Mouse (Mus musculus): ENCODE results near the gene Hba-a1. TPM values are rescaled to one million over a fixed set of nuclear protein-coding genes. Genes with fewer than 3 reads are reported as not detected.

Gene Hba-a1
- polyA plus RNA-seq, 1 experiment from 2014 or later, result 72,929 TPM

GRCm38 (mm10) chr11:32241391-32241790 is 41.9 kb upstream of the Hba-a1 start:
- no peak overlapping the region for H3K4me3 ChIP-seq (ENCODE audit: low read depth, low read length)
- no peak overlapping the region for H3K4me2 ChIP-seq (ENCODE audit: low read depth, low read length)
- no peaks in the 10 kb centered on the region for H3K27me3 ChIP-seq (ENCODE audit: control insufficient read depth, insufficient read depth, low read depth, low read length)
- peaks cover 88% of the 10 kb centered on the region for H3K4me1 ChIP-seq (ENCODE audit: control insufficient read depth, low read depth, low read length)
- H3K36me3 ChIP-seq (ENCODE audit: control insufficient read depth, insufficient read depth), result peaks cover 33% of the 10 kb centered on the region
- H3K9me3 ChIP-seq (replicated peaks; ENCODE audit: control insufficient read depth, low read length), result no peaks in the 10 kb centered on the region
- peak overlapping the region; percentile 99 for H3K27ac ChIP-seq (ENCODE audit: low read length)
- H3K9ac ChIP-seq (ENCODE audit: low read depth, low read length), result peak overlapping the region; percentile 73
- no peak for ATAC-seq (ENCODE audit: low read depth)

GRCm38 (mm10) chr11:32242209-32242608 is 41.1 kb upstream of the Hba-a1 start:
- no peak overlapping the region for H3K4me3 ChIP-seq (ENCODE audit: low read depth, low read length)
- H3K4me2 ChIP-seq (ENCODE audit: low read depth, low read length), result peak overlapping the region; percentile 32; the same call in 1 of the 2 replicates
- 71% methylated on average over 3 of the region's 3 CpGs for WGBS (ENCODE audit: insufficient replicate concordance)
- peak overlapping the region; percentile 73 for H3K9ac ChIP-seq (ENCODE audit: low read depth, low read length)
- peaks cover 25% of the 10 kb centered on the region for H3K36me3 ChIP-seq (ENCODE audit: control insufficient read depth, insufficient read depth)
- no peak for ATAC-seq (ENCODE audit: low read depth)
- H3K27ac ChIP-seq (ENCODE audit: low read length), result peak overlapping the region; percentile 99
- H3K4me1 ChIP-seq (ENCODE audit: control insufficient read depth, low read depth, low read length), result peaks cover 88% of the 10 kb centered on the region
- no peaks in the 10 kb centered on the region for H3K27me3 ChIP-seq (ENCODE audit: control insufficient read depth, insufficient read depth, low read depth, low read length)
- no peaks in the 10 kb centered on the region for H3K9me3 ChIP-seq (replicated peaks; ENCODE audit: control insufficient read depth, low read length)

- Histone ChIP-seq H3K9me3 (replicated peaks; ENCODE audit: control insufficient read depth, low read length) (no peaks in the 10 kb centered on the region), H3K27ac (ENCODE audit: low read length) (peak overlapping the region; percentile 99), H3K36me3 (ENCODE audit: control insufficient read depth, insufficient read depth) (peaks cover 22% of the 10 kb centered on the region), H3K4me2 (ENCODE audit: low read depth, low read length) (peak overlapping the region; percentile 32; the same call in 1 of the 2 replicates), H3K9ac (ENCODE audit: low read depth, low read length) (peak overlapping the region; percentile 73), H3K27me3 (ENCODE audit: control insufficient read depth, insufficient read depth, low read depth, low read length) (no peaks in the 10 kb centered on the region), H3K4me1 (ENCODE audit: control insufficient read depth, low read depth, low read length) (peaks cover 87% of the 10 kb centered on the region), H3K4me3 (ENCODE audit: low read depth, low read length) (no peak overlapping the region)
- WGBS (ENCODE audit: insufficient replicate concordance), result 73% methylated on average over 7 of the region's 7 CpGs
- no peak for ATAC-seq (ENCODE audit: low read depth)
These were observed 39.9 kb upstream of the Hba-a1 start for GRCm38 (mm10) chr11:32243205-32243955.

GRCm38 (mm10) chr11:32244064-32244463 is 39.2 kb upstream of the Hba-a1 start:
- peak overlapping the region; percentile 73 for H3K9ac ChIP-seq (ENCODE audit: low read depth, low read length)
- WGBS (ENCODE audit: insufficient replicate concordance), result 70% methylated on average over 3 of the region's 3 CpGs
- H3K9me3 ChIP-seq (replicated peaks; ENCODE audit: control insufficient read depth, low read length), result no peaks in the 10 kb centered on the region
- peaks cover 87% of the 10 kb centered on the region for H3K4me1 ChIP-seq (ENCODE audit: control insufficient read depth, low read depth, low read length)
- ATAC-seq (ENCODE audit: low read depth), result no peak
- H3K27ac ChIP-seq (ENCODE audit: low read length), result peak overlapping the region; percentile 99
- peaks cover 19% of the 10 kb centered on the region for H3K36me3 ChIP-seq (ENCODE audit: control insufficient read depth, insufficient read depth)
- 0 out of 2 replicates have a peak overlapping the region, but pooled peaks have one; percentile 30 for H3K4me2 ChIP-seq (ENCODE audit: low read depth, low read length)
- no peaks in the 10 kb centered on the region for H3K27me3 ChIP-seq (ENCODE audit: control insufficient read depth, insufficient read depth, low read depth, low read length)
- H3K4me3 ChIP-seq (ENCODE audit: low read depth, low read length), result no peak overlapping the region

GRCm38 (mm10) chr11:32244617-32245016 is 38.7 kb upstream of the Hba-a1 start:
- H3K4me2 ChIP-seq (ENCODE audit: low read depth, low read length), result peak overlapping the region; percentile 61
- H3K9me3 ChIP-seq (replicated peaks; ENCODE audit: control insufficient read depth, low read length), result no peaks in the 10 kb centered on the region
- peak overlapping the region; percentile 73 for H3K9ac ChIP-seq (ENCODE audit: low read depth, low read length)
- H3K4me3 ChIP-seq (ENCODE audit: low read depth, low read length), result no peak overlapping the region
- no peak for ATAC-seq (ENCODE audit: low read depth)
- peak overlapping the region; percentile 99 for H3K27ac ChIP-seq (ENCODE audit: low read length)
- H3K27me3 ChIP-seq (ENCODE audit: control insufficient read depth, insufficient read depth, low read depth, low read length), result no peaks in the 10 kb centered on the region
- H3K36me3 ChIP-seq (ENCODE audit: control insufficient read depth, insufficient read depth), result peaks cover 21% of the 10 kb centered on the region
- WGBS (ENCODE audit: insufficient replicate concordance), result 52% methylated on average over 1 of the region's 1 CpGs
- H3K4me1 ChIP-seq (ENCODE audit: control insufficient read depth, low read depth, low read length), result peaks cover 89% of the 10 kb centered on the region

GRCm38 (mm10) chr11:32245614-32246013 is 37.7 kb upstream of the Hba-a1 start:
- WGBS (ENCODE audit: insufficient replicate concordance), result 27% methylated on average over 6 of the region's 6 CpGs
- peak overlapping the region; percentile 61 for H3K4me2 ChIP-seq (ENCODE audit: low read depth, low read length)
- peak; percentile 97 for ATAC-seq (ENCODE audit: low read depth)
- H3K9ac ChIP-seq (ENCODE audit: low read depth, low read length), result peak overlapping the region; percentile 73
- H3K36me3 ChIP-seq (ENCODE audit: control insufficient read depth, insufficient read depth), result peaks cover 22% of the 10 kb centered on the region
- H3K27me3 ChIP-seq (ENCODE audit: control insufficient read depth, insufficient read depth, low read depth, low read length), result no peaks in the 10 kb centered on the region
- no peaks in the 10 kb centered on the region for H3K9me3 ChIP-seq (replicated peaks; ENCODE audit: control insufficient read depth, low read length)
- H3K4me1 ChIP-seq (ENCODE audit: control insufficient read depth, low read depth, low read length), result peaks cover 93% of the 10 kb centered on the region
- peak overlapping the region; percentile 34 for H3K4me3 ChIP-seq (ENCODE audit: low read depth, low read length)
- H3K27ac ChIP-seq (ENCODE audit: low read length), result peak overlapping the region; percentile 99

- H3K4me2 ChIP-seq (ENCODE audit: low read depth, low read length), result peak overlapping the region; percentile 6; the same call in 1 of the 2 replicates
- ATAC-seq (ENCODE audit: low read depth), result no peak
- H3K27me3 ChIP-seq (ENCODE audit: control insufficient read depth, insufficient read depth, low read depth, low read length), result no peaks in the 10 kb centered on the region
- H3K9me3 ChIP-seq (replicated peaks; ENCODE audit: control insufficient read depth, low read length), result no peaks in the 10 kb centered on the region
- H3K4me3 ChIP-seq (ENCODE audit: low read depth, low read length), result peak overlapping the region; percentile 7; the same call in 1 of the 2 replicates
- peaks cover 19% of the 10 kb centered on the region for H3K36me3 ChIP-seq (ENCODE audit: control insufficient read depth, insufficient read depth)
- peaks cover 91% of the 10 kb centered on the region for H3K4me1 ChIP-seq (ENCODE audit: control insufficient read depth, low read depth, low read length)
- H3K9ac ChIP-seq (ENCODE audit: low read depth, low read length), result peak overlapping the region; percentile 63
- H3K27ac ChIP-seq (ENCODE audit: low read length), result peak overlapping the region; percentile 96
These were observed 36.2 kb upstream of the Hba-a1 start for GRCm38 (mm10) chr11:32247068-32247467.

GRCm38 (mm10) chr11:32248350-32248749 is 35.0 kb upstream of the Hba-a1 start:
- Histone ChIP-seq H3K9me3 (replicated peaks; ENCODE audit: control insufficient read depth, low read length) (no peaks in the 10 kb centered on the region), H3K4me1 (ENCODE audit: control insufficient read depth, low read depth, low read length) (peaks cover 87% of the 10 kb centered on the region), H3K27ac (ENCODE audit: low read length) (peak overlapping the region; percentile 96), H3K4me2 (ENCODE audit: low read depth, low read length) (peak overlapping the region; percentile 25; the same call in 1 of the 2 replicates), H3K36me3 (ENCODE audit: control insufficient read depth, insufficient read depth) (peaks cover 19% of the 10 kb centered on the region), H3K27me3 (ENCODE audit: control insufficient read depth, insufficient read depth, low read depth, low read length) (no peaks in the 10 kb centered on the region), H3K4me3 (ENCODE audit: low read depth, low read length) (no peak overlapping the region), H3K9ac (ENCODE audit: low read depth, low read length) (peak overlapping the region; percentile 55)
- 57% methylated on average over 3 of the region's 3 CpGs for WGBS (ENCODE audit: insufficient replicate concordance)
- no peak for ATAC-seq (ENCODE audit: low read depth)
